Mouse (Mus musculus) T-helper 2 cell (primary cell): ENCODE measurements around the gene Tinagl1.

ENCODE experiments used
- in situ Hi-C: fragments of 300-600 bp; cut with MboI, MseI; formaldehyde crosslinking; loops from one replicate; pipeline ENCODE4 v1.15.1; 2025; ENCODE audit warnings: high pct_unique_total_duplicates

Gene Tinagl1

DNA sequence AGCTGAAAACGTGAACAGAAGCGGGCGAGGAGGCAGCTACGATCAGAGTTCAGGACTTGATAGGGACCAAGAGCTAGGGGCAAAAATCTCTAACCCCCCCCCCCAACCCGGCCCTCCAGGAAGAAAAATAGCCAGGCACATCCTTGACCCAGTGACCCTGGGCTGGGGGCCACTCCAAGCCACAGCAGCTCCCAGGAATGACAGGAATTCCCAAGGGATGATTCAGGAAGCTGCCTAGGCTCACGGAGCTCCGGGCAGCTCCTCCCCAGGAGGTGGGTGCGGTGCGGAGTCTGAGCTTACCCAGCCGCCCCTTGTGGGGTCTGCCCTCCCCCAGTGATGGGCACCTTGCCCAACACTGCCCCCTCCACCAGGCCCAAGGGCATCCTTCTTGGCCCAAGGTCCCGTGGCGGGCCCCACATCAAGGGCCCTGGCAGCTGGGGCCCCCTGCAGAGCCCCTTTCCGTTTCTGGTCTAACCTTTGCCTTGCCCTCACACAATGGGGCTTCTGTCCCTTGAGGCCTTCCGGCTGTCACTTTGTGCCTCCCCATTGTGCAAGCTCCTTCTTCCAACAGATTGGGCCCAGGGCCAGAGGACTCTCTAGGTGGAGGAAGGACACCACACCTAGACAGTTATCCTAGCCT lies at the start of gene Tinagl1:
TSS of gene Tinagl1 (minus strand) at position 51 of the 640 bp plus-strand sequence.
- in situ Hi-C loops, result no loop called here

DNA sequence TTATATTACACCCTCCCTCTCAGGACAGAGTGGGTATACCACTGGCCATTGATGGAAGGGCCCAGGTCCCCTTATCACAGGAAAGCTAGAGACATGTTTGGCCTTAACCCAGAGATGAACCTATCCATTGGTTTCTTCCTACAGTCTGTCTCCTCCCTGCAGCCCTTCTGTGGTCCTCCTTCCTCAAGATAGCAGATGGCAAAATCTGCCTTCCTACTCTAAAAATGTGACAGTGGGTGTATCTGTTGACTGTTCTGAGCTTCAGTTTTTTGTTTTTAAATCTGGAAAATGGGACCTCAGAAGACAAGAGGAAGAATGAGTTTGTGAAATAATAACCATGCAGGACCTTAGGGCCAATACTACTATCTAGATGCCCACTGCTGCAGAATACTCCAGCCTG lies 49.1 kb upstream of the Tinagl1 start:
- in situ Hi-C loops, result no loop called here

DNA sequence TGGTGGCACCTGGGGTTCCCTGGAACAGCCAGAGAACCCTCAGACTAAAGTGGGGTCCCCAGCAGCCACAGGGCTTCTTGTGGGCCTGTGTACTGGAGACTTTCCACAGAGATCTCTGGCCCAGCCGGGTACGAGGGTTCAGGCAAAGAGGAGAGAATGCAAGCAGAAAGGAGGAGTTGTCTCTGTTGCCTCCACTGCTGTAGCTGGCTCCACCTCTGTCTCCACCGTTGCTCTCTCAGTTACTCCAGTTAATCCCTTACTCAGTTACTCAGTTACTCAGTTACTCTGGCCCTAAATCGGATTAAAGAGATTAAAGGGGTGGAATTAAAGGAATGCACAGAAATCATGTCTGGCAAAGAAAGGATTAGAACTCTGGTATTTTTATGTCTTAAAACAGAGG lies 47.3 kb upstream of the Tinagl1 start, which contains the start of gene Gm853:
TSS of gene Gm853 (minus strand) at position 223 of the 400 bp plus-strand sequence.
- in situ Hi-C loops, result no loop called here

DNA sequence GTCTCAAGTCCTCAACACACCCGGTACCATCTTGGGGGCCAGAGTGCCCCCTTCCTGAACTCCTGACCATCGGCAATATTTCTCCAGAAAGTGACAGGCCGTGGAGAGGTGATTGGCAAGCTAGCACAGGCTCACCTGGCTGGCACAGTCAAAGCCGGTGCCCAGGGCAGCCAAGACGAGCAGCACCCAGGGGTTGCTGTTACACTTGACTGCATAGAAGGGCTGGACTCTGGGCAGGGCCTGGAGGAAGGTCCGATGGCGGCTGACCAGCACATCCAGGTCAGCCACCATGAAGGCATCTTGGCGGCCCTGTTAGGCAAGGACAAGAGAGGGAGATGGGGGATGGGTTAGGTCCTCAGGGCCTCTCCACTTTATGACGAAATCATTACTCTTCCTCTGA lies 45.3 kb upstream of the Tinagl1 start:
- in situ Hi-C loops, result no loop called here

DNA sequence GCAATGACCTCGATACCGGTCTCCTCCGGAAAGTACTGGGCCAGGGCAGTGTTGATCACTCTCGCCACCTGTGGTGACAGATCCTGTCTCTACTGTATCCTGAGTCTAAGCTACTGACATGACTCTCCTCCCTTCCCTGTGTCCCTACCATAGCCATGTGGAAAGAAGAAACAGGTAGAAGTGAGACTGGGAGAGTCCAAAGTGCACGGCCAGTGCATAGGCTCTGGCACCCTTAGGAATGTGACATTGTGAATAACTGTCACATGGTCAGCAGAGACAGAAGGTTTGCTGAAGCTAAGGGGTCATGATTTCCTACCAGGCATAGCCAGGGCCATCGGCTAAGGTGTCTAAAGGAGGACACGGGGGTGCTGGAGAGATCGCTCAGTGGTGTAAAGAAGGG lies 40.5 kb upstream of the Tinagl1 start:
- in situ Hi-C loops, result no loop called here

DNA sequence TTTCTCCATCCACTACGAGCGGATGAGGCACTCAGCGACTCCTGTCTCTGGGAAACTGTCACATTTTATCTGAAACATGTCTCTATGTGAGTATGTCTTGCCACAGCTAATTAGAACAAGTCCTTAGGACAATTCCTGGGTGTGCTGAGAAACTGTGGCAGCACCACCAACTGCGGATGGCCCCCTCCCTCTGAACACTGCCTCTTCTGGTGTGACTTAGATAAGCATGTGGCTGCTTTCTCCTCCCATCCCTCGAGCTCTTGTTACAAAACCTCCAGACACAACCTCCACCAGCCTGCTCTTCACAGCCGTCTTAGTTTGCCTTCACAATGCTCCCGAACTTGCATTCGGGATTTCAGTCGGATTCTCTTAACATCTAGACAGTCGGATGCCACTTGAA lies 38.9 kb upstream of the Tinagl1 start:
- in situ Hi-C loops, result no loop called here

DNA sequence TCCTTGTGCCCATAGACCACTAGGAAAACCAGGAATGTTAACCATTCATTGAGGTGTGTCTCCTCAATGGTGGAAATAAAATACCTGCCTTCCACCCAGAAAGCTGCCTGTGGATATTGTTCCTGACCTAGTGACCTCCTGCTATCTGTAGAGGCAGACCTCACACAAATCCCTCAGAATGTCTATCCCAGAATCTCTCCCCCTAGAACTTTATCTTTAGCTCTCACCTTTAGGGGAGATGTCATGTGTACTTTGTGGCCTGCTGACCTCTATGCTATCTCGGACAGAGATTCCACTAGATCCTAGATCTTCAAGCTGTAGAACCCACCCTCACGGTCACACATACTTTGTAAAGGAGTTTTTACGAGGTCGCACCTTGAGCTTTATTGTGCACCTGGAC lies 38.3 kb upstream of the Tinagl1 start:
- in situ Hi-C loops, result no loop called here

DNA sequence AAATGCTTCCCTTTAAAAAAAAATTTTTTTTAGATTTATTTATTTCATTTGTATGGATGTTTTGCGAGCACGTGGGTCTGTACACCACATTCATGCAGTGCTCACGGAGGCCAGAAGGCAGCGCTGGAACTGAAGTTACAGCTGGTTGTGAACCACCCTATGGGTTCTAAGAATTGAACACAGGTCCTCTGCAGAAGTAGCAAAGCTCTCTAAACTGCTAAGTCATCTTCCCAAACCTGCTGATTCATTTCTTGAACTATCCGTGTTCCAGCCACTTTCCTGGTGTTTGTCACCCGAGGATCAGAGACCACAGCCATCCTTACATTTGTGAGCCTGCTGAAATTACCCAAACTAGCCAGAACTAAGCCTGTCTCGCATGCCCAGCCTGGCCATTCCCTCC lies 37.5 kb upstream of the Tinagl1 start:
- in situ Hi-C loops, result no loop called here

DNA sequence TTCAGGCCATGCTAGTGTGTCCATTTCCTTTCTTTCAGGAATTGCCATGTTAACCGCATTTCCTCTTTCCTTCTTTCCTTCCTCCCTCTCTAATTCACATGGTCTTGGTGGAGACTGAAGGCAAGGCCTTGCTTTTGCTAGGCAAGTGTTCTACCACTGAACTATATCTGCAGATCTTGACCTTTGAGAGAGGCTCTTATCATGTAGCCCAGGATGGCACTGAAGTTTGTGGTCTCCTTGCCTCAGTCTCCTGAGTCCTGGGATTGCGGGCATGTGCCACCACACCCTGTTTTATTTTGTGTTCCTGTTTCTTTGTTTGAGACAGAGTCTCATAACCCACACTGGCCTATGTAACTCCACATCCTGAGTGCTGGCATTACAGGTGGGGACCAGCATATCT lies 36.9 kb upstream of the Tinagl1 start:
- in situ Hi-C loops, result no loop called here

DNA sequence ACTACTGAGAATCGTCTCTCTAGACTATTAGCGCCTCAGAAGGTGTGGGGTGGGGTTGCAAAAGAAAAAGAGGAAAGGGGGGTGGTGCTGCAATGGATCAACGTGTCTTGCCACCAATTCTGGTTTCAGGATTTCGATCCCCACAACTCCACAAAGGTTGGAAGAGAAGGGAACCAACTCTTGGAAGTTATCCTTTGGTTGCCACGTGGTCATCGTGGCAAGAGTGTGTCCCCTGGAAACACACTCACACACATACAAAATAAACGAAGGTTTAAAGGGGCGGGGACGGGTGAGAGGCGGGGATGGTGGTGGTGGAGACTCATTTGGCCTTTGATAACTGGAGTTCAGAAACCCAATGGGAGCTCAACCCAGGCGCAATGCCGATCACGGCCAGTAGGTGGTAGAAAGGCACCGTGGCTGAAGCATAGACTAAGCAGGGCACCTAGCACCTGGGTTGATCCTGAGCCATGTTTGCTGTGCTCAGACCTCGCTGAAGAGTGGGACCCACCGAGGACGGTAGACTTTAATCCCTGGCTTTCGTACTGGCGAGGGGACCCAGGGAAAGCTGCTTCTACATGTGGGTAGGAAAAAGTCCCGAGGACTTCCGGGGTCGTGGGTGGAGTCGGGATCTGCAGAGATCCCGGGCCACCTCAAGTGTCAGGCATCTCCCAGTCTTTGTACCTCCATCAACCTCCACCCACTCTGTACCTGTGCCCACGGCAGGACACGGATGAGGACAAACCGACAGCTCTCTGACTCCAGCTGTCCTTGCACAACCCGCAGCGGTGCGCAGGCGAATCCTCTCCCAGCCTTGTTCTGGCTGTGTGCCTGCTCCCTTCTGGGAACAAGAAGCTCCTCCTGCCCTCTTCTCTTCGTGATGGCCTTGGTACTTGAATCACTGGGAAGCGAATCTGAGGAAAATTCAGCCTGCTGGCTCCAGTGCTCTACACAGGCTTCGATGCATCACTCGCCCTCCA lies 24.1 kb upstream of the Tinagl1 start:
- in situ Hi-C loops, result no loop called here

DNA sequence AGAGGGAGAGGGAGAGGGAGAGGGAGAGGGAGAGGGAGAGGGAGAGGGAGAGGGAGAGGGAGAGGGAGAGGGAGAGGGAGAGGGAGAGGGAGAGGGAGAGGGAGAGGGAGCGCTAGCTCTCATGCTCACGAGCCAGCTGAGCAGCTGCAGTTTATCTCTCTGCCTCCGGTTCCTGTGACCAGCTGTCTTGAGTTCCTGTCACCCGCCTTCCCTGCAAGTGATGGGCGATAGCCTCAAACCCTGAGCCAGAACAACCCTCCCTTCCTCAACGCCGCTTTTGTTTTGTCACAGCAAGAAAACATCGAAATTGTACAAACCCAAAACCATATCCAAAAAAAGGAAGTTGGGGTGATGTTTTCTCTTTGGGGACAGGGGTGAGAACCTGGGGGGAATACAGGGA lies 21.6 kb upstream of the Tinagl1 start:
- in situ Hi-C loops, result no loop called here

DNA sequence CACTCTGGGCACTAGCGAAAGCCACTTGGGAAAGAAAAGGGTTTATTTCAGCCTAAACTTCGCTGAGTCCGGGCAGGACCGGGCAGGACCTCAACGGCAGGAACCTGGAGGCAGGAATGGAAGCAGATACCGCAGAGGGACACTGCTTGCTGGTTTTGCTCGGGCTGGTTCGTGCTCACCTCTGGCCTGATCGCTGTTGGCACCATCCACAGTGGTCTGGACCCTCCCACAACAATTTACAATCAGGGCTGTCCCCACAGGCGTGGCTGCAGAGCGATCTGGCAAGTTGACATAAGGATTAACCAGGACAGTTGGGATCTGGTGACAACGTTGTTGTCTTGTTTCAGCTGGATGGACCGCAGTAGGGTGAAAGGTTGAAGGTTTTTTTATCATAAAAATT lies 21.0 kb upstream of the Tinagl1 start:
- in situ Hi-C loops, result no loop called here

DNA sequence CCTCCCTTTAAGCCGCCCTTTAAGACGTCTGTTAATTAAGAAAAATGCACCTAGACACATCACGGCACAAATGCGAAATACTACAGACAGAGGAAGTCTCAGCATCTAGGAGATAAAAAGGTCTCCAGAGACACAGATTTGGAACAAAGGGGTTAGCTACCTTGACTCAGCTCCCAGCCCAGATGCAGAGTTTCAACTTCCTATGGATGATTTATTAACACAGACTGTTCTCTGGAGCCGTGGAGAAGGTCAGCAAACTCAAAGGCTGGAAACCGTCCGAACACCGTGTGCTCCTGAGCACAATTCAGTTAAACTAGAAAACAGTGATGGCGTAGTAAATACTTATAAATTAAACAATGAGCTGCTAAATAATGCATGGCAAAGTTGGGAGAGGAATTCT lies 17.3 kb upstream of the Tinagl1 start:
- in situ Hi-C loops, result no loop called here

DNA sequence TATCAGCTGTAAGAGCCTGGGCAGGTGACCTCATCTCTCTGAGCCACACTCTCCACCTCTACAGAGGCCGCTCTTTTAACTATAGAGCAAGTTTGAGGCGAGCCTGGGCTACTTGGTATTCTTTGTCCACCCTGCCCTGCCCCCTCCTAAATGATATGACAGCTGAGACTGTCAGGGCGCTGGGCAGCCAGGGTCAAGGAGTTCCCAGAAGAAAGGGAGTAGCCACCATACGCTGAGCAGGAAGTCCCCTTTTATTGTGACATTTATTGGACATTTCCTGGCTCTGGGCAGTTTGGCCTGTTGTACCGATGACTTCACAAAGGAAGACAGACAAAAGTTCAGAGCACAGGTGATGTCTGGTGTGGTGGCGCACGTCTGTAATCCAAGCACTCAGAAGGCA lies 14.7 kb upstream of the Tinagl1 start:
- in situ Hi-C loops, result no loop called here

DNA sequence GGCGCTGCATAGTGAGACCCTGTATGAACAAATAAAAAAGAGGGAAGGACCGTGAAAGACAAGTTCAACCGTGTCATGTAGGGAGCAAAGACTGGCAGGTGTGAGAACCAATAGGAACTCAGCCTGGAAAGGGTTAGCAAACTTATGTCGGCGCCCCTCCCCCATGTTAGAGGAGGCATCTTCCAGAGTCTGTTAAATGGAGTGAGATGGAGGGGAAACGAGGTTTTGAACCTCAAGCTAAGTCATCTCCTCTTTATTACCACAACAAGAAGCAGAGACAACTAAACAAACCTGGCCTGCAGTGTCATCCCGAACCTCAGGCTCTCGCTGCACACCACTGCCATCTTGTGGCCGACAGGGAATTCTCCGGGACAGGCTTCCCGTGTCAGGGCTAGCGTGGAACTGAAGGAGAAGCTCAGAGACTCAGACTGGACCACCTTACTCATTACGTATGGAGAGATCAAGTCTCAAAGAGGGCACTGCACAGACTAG lies 13.9 kb upstream of the Tinagl1 start:
- in situ Hi-C loops, result no loop called here

DNA sequence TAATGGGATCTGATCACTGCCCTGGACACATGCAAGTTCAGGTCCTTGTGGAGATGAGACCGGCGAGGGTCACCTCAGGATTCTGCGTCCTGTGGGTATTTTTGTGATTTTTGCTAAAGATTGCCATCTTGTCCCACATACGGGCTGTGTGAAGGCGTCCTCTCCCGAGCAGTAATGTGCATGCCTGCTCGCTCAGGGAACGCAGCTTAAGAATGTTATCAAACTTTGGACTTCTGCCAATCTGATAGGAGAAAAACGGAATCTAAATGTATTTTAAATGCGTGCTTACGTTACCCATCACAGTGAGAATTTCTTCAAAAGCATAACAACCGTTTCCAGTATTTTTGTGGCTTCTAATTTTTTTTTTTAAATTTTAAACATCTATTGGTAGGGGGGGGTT lies 12.0 kb upstream of the Tinagl1 start:
- in situ Hi-C loops, result no loop called here

DNA sequence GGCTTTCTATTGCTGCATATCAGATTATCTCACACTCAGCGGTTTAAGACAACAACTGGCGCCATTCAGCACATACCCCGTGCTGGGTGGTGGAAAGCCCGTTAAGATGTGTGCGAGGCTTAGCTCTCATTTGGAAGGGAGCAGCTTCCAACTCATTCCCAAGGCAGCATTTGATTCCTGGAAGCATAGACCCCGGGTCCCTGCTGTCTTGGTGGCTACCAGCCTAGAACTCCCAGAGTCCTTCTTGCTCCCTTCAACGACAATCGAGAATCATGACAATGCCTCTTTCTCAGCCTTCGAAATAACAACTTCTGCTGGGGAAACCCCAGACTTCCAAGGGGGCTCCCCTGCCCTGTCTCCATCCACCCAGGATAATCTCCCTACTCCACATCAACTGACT lies 11.5 kb upstream of the Tinagl1 start:
- in situ Hi-C loops, result no loop called here

DNA sequence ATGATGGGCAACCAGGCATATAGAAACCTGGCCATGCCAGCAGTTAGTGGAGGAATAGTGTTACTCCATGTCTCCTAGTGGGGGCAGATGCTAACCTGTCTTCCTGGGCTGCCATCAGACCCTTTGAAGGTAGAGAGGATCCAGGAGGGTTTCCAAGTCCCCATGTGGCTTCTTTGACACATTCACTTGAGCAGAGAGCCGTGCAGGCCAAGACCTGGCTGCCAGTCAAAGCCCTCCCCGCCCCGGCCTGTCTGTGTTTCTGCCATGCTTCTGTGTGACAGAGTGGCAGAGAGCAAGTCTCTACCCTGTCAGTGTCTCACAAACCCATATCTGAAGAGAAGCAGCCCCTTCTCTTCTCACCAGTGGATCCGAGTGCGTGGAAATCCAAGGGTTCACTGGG lies 9.0 kb upstream of the Tinagl1 start:
- in situ Hi-C loops, result loop anchor here (5.0 kb wide), 1 partner anchor 222 kb away; no protein-coding TSS in a partner anchor

DNA sequence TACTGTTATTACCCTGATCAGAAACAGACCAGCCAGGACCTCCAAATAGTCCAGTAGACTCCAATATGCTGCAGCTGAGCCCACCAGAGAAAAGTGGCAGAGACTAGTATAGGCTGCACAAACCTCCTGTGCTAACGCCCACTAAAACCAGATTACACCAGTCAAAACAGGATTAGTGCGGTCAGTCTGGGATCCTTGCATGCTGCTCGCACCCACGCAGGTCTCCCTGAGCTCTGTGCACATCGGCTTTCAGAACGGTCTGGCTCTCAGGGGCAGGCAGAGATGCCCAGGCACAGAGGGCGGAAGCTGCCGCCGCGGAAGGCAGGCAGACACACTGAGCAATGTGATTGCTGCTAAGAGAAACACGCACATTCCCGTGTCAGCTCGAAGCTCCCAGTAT lies 8.1 kb upstream of the Tinagl1 start:
- in situ Hi-C loops, result loop anchor here (5.0 kb wide), 1 partner anchor 221 kb away; no protein-coding TSS in a partner anchor

DNA sequence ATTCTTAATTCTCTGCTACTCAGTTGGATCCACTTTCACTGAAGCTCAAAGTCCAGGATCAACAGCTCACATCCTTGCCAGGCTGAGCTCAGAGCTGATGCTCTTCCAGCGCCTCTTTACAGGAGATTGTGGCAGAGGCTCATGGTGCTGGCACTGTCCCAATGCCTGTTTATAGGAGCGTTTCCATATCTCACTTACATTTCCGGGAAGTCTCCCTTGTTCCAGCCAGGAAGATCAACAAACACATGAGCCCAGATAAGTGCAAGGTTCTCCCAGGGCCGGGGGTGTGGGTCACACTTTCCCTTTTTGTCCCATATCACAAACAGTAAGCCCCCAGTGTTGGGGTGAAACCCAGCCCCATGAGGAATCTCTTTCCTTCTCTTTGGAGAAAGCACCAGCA lies 7.0 kb upstream of the Tinagl1 start:
- in situ Hi-C loops, result loop anchor here (5.0 kb wide), 1 partner anchor 220 kb away; no protein-coding TSS in a partner anchor

DNA sequence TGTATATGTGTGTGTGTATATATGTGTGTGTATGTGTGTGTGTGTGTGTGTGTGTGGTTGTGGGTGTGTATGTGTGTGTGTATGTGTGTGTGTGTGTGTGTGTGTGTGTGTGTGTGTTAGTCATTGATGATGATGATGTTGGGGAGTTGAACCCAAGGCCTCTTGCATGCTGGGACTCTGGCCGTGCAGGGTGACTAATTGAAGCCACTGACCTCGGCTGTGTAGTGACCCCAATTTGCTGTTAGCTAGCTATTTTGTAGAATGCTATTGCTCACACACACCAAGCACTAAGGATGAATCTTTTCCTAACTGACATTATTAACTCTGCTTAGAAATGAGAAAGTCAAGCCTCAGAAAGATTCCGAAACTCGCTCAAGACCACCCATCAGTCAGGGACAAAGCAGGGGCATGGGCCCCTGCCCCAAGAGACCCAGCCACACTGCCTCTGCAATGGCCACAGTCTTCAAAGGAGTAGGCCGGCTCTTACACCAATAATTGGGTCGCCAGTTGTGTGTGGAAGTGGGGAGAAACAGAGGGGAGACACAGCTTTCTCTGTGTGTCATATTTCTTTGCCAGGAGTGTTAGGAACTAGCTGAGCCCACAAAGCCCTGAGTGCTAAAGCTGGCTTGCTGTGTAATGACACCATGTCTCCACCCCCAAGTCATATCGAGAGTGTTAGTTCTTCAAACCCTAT lies 6.1 kb upstream of the Tinagl1 start:
- in situ Hi-C loops, result loop anchor here (5.0 kb wide), 1 partner anchor 219 kb away; no protein-coding TSS in a partner anchor

DNA sequence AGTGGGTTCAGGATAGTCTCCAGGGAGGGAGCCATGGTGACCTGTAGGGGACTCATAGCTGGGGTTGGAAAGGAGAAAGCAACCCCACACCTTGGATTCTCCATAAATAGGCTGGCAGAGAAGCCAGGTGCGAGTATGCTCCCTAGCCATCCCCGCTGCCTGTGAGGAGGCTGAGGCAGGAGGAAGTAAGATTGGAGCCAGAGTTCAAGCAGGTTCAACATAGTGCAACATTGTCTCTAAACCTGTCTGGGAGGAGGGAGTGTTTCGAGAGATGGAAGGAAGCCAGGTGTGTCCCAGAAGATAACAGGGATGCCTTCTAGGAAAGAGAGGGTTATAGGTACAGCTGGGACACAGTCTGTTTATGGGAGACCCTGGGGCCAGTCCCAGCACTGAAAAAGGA lies 5.0 kb upstream of the Tinagl1 start:
- in situ Hi-C loops, result loop anchor here (5.0 kb wide), 1 partner anchor 218 kb away; no protein-coding TSS in a partner anchor
